8 mouse cellular contexts compared by ENCODE assay signal in genomic region chr13:37802246-37803003, GRCm38 (mm10). TPM values are rescaled to one million over a fixed set of nuclear protein-coding genes. Genes with fewer than 3 reads are reported as not detected.
DNase-seq lines count a peak whose midpoint lies in the region; ATAC-seq and TF ChIP-seq lines count a peak whose summit lies in the region.
"Had no signal": no experiment of that assay in that cellular context is flagged by ENCODE, and none has a peak within 500 bp of the region (broad histone marks: within the 10 kb centered on the region; RNA-seq: fewer than 3 reads in every experiment).

No protein-coding gene starts in this region.

- ATAC-seq in intestine, postnatal 0 days: peak; percentile 83
- no peak for ATAC-seq in liver, embryonic 16.5 days (ENCODE audit: low read depth)
- peak; percentile 75 for ATAC-seq in stomach, postnatal 0 days (ENCODE audit: low FRiP score, low TSS enrichment)
- no peak for ATAC-seq in inflammation-experienced regulatory T-cells, adult 6 months

- no peaks in the 10 kb centered on the region for H3K9me3 ChIP-seq in intestine, postnatal 0 days (ENCODE audit: control insufficient read depth)
- no peaks in the 10 kb centered on the region for H3K9me3 ChIP-seq in liver, embryonic 16.5 days (replicated peaks; ENCODE audit: control insufficient read depth, low read length)
- H3K9me3 ChIP-seq in stomach, postnatal 0 days (ENCODE audit: control insufficient read depth, low read length): no peaks in the 10 kb centered on the region
- H3K9me3 ChIP-seq: heart, embryonic 13.5 days had no signal

- H3K27ac ChIP-seq in kidney, adult 2 months (ENCODE audit: insufficient read depth, low read depth, low read length): no peak overlapping the region
- peak overlapping the region; percentile 79 for H3K27ac ChIP-seq in intestine, postnatal 0 days (ENCODE audit: low read depth, low read length)
- no peak overlapping the region for H3K27ac ChIP-seq in liver, embryonic 16.5 days (ENCODE audit: low read length)
- H3K27ac ChIP-seq in stomach, postnatal 0 days (replicated peaks): peak overlapping the region; percentile 75
- H3K27ac ChIP-seq: heart, embryonic 13.5 days had no signal

- WGBS in kidney, adult 2 months: 57% methylated on average over 6 of the region's 6 CpGs
- 24% methylated on average over 6 of the region's 6 CpGs for WGBS in intestine, postnatal 0 days
- 34% methylated on average over 6 of the region's 6 CpGs for WGBS in liver, embryonic 16.5 days (ENCODE audit: insufficient replicate concordance)
- WGBS in stomach, postnatal 0 days: 48% methylated on average over 6 of the region's 6 CpGs

- TF ChIP-seq CTCF in kidney, adult 2 months (conservative IDR thresholded peaks at IDR 0.05; ENCODE audit: insufficient read depth, insufficient read length, low read depth, low read length): no peak
- TF ChIP-seq CTCF in intestine, postnatal 0 days (IDR thresholded peaks at IDR 0.05; ENCODE audit: low read depth): no peak
- TF ChIP-seq CTCF in stomach, postnatal 0 days (IDR thresholded peaks at IDR 0.05; ENCODE audit: low read depth): no peak

- DNase-seq in kidney, adult 2 months: peak; percentile 55
- DNase-seq in kidney, postnatal 4 days: no peak
- DNase-seq in stomach, postnatal 0 days (ENCODE audit: low spot score): peak; percentile 47
- DNase-seq in left cerebral cortex, postnatal 36 days (ENCODE audit: low spot score in 2 of 2): no peak

- no peak for TF ChIP-seq EP300 in stomach, postnatal 0 days (optimal IDR thresholded peaks at IDR 0.05)

- intact Hi-C loops in left cerebral cortex, postnatal 36 days (cut with DNase I): no loop called here

- H3K4me3 ChIP-seq in kidney, adult 2 months (ENCODE audit: insufficient read depth, low read depth, low read length): no peak overlapping the region
- no peak overlapping the region for H3K4me3 ChIP-seq in intestine, postnatal 0 days (ENCODE audit: low read depth, low read length)
- H3K4me3 ChIP-seq in liver, embryonic 16.5 days (ENCODE audit: low read depth, low read length): 0 out of 2 replicates have a peak overlapping the region, but pooled peaks have one; percentile 10
- H3K4me3 ChIP-seq in stomach, postnatal 0 days (ENCODE audit: low read depth, low read length): no peak overlapping the region
- H3K4me3 ChIP-seq: heart, embryonic 13.5 days had no signal

- no peaks in the 10 kb centered on the region for H3K36me3 ChIP-seq in kidney, adult 2 months (ENCODE audit: control insufficient read depth, insufficient read depth, low read length)
- no peaks in the 10 kb centered on the region for H3K36me3 ChIP-seq in intestine, postnatal 0 days (ENCODE audit: control insufficient read depth, insufficient read depth)
- no peaks in the 10 kb centered on the region for H3K36me3 ChIP-seq in liver, embryonic 16.5 days (ENCODE audit: control insufficient read depth, insufficient read depth)
- no peaks in the 10 kb centered on the region for H3K36me3 ChIP-seq in stomach, postnatal 0 days (ENCODE audit: control insufficient read depth, insufficient read depth, low read length)
- H3K36me3 ChIP-seq: heart, embryonic 13.5 days had no signal

- peak overlapping the region; percentile 21; the same call in 1 of the 2 replicates for H3K4me2 ChIP-seq in intestine, postnatal 0 days (replicated peaks; ENCODE audit: low read depth)
- H3K4me2 ChIP-seq in liver, embryonic 16.5 days (ENCODE audit: low read depth, low read length): peak overlapping the region; percentile 46
- no peak overlapping the region for H3K4me2 ChIP-seq in stomach, postnatal 0 days (replicated peaks; ENCODE audit: low read depth)
- H3K4me2 ChIP-seq: heart, embryonic 13.5 days had no signal

- no peak overlapping the region for H3K9ac ChIP-seq in intestine, postnatal 0 days (ENCODE audit: low read depth, low read length)
- H3K9ac ChIP-seq in liver, embryonic 16.5 days (ENCODE audit: low read depth, low read length): no peak overlapping the region
- H3K9ac ChIP-seq in stomach, postnatal 0 days (ENCODE audit: low read length): no peak overlapping the region
- H3K9ac ChIP-seq: heart, embryonic 13.5 days had no signal

- H3K27me3 ChIP-seq in kidney, adult 2 months (replicated peaks; ENCODE audit: control insufficient read depth, insufficient read depth, low read length): no peaks in the 10 kb centered on the region
- H3K27me3 ChIP-seq in intestine, postnatal 0 days (replicated peaks; ENCODE audit: control insufficient read depth, insufficient read depth, low read length): no peaks in the 10 kb centered on the region
- no peaks in the 10 kb centered on the region for H3K27me3 ChIP-seq in liver, embryonic 16.5 days (ENCODE audit: control insufficient read depth, insufficient read depth, low read depth, low read length)
- no peaks in the 10 kb centered on the region for H3K27me3 ChIP-seq in stomach, postnatal 0 days (ENCODE audit: control insufficient read depth, insufficient read depth, low read length)
- H3K27me3 ChIP-seq: heart, embryonic 13.5 days had no signal

- peaks cover 3% of the 10 kb centered on the region; the same call in 1 of the 2 replicates for H3K4me1 ChIP-seq in kidney, adult 2 months (ENCODE audit: control insufficient read depth, insufficient read depth, low read length)
- peaks cover 6% of the 10 kb centered on the region; the same call in 1 of the 2 replicates for H3K4me1 ChIP-seq in intestine, postnatal 0 days (replicated peaks; ENCODE audit: control insufficient read depth, insufficient read depth, low read length)
- peaks cover 21% of the 10 kb centered on the region for H3K4me1 ChIP-seq in liver, embryonic 16.5 days (ENCODE audit: control insufficient read depth, low read depth, low read length)
- H3K4me1 ChIP-seq in stomach, postnatal 0 days (replicated peaks; ENCODE audit: control insufficient read depth, insufficient read depth): peaks cover 4% of the 10 kb centered on the region; the same call in 1 of the 2 replicates

- TF ChIP-seq POLR2A in kidney, adult 2 months (IDR thresholded peaks at IDR 0.05; ENCODE audit: low read depth, low read length): no peak

RNA-seq across cellular contexts. Expression of gene Rreb1, which starts 24.2 kb away (rescaled TPM):
- polyA plus RNA-seq in kidney, adult 2 months (2012; rRNA removed): 16.7 and 18.3 TPM in 2 replicates
- 9.6 and 10.6 TPM in 2 replicates for polyA plus RNA-seq in intestine, postnatal 0 days (2015; fragmentation: Nextera tagmentation; extraction: Ambion mirVana)
- polyA plus RNA-seq in liver, embryonic 16.5 days (2015; fragmentation: Nextera tagmentation; extraction: Ambion mirVana): 4.2 and 5.9 TPM in 2 replicates
- polyA plus RNA-seq in stomach, postnatal 0 days (2015; fragmentation: Nextera tagmentation; extraction: Ambion mirVana): 5.9 and 6.0 TPM in 2 replicates
- 1 to 10 TPM in 2 of 3 experiments, under 1 TPM in 1; 0.91 to 6.8 (median 5.0) TPM for polyA plus RNA-seq in inflammation-experienced regulatory T-cells, adult 6 months (2017; shearing (Covaris generic))
- total RNA-seq in left cerebral cortex, postnatal 36 days (2021): 10 to 100 TPM; 20.7 to 44.1 TPM

Comparison
In these comparisons a context has a peak if more than half of its experiments do, and no peak if none do; other contexts are left out.
1. DNase-seq: peak in kidney, adult 2 months (single experiment) and stomach, postnatal 0 days (single experiment); none in kidney, postnatal 4 days (0 of 2) and left cerebral cortex, postnatal 36 days (0 of 2).
2. H3K27ac ChIP-seq: peak in intestine, postnatal 0 days (single experiment) and stomach, postnatal 0 days (single experiment); none in kidney, adult 2 months (single experiment) and liver, embryonic 16.5 days (single experiment).
3. ATAC-seq: peak in intestine, postnatal 0 days (single experiment) and stomach, postnatal 0 days (single experiment); none in liver, embryonic 16.5 days (single experiment) and inflammation-experienced regulatory T-cells, adult 6 months (single experiment).